Mouse (Mus musculus) inflammation-experienced regulatory T-cells, adult 6 months (primary cell): ENCODE measurements around the gene Atmin. TPM values are rescaled to one million over a fixed set of nuclear protein-coding genes. Genes with fewer than 3 reads are reported as not detected.

Experiments
- ATAC-seq: one replicate; pipeline ENCODE4 v1.8.0; 2017
- polyA plus RNA-seq, 3 experiments: library from polyadenylated mRNA; unstranded; fragments of 100-300 nt; shearing (Covaris generic); gene quantifications; one replicate each; pipeline ENCODE4 v1.2.1; 2017

The Atmin gene
- polyA plus RNA-seq = 1 to 10 TPM; 7.5 to 9.0 (median 7.7) TPM

DNA sequence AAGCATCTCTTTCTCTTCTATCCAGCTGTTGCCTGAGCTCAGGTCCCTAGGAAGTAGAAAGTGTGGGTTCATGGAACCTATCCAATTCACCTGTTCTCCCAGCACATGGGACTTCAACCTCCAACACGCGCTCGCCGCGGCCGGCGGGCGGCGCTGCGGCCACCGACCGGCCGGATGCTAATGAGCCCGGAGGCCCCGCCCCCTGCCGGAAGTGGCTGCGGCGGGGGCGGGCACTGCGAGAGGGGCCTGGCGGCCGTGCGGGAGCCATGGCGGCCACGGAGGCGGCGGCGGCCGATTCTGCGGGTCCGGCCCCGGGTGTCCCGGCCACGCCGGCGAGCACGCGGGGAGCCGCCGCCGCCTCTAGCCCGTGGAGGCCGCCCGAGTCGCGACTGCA, at the start of gene Atmin:
Gene Atmin (plus strand): TSS at position 233 of the 394 bp plus-strand sequence.
- ATAC-seq = peak; percentile 55

DNA sequence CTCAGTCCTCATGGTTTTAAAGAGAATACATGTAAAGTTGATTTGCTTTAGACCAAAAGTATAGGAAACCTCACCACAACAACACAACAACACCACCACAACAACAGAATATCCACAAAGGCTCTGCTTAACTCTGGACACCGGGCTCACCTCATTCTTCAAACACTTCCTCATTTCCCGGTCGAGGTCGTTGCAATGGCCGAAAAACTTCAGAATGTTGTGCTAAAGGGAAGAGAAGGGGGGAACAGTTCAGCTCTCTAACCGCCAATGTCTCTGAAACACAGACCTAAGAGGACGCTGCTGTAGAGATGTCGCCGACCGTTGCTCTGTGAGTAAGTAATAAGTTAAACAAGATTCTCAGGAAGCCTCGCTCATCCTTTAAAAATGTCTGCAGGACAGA, 49.3 kb upstream of the Atmin start:
- ATAC-seq = no peak

DNA sequence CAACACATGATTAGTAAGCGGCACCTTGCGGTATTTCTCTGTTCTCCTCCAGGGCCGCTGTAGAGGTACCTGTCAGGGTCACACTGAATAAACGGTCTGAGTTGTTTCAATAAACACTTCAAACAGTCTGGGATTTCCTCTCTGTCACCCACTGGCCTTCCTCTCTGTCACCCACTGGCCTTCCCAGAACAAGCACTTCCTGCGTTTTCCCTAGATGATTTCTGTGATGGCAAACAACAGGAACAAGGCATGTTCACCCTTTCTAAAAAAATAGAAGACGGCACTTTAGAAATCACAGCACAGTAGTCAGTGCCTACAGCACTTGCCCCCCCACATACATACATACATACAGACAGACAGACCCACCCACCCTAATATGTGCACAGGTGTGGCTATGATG, 47.7 kb upstream of the Atmin start:
- no peak for ATAC-seq

DNA sequence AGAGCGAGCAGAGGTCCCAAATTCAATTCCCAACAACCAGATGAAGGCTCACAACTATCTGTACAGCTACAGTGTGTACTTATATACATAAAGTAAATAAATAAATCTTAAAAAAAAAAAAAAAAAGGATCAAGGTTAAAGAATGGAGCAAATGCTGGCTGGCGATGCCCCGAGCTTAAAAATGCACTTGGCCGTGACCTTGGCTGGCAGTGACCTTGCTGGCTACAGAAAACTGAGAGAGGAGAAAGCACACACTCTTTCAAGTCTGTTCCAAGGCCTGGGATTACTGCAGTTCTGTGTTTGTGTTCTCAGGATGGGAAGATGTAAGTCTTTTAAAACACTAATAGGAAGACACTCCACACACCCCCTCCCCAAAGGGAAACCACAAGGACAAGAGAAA, 38.5 kb upstream of the Atmin start:
- ATAC-seq = no peak

DNA sequence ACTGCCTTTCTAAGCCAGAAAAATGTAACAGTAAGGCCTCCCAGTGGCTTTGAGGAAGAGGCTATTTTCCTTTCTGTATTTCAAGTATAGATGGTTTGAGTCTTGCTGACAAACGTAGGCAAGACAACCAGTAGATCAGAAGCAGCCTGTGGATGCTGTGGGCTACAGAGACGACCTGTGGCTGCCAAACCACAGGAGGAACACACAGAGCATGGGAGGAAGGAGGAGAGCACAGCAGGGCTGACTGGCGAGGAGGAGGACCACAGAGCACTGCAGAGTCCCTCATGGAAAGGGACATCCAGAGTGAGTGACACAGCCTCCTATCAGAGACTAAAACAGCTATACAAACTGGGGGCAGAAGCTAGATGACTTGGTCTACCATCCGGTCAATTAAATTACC, 37.9 kb upstream of the Atmin start:
- ATAC-seq = peak; percentile 35

DNA sequence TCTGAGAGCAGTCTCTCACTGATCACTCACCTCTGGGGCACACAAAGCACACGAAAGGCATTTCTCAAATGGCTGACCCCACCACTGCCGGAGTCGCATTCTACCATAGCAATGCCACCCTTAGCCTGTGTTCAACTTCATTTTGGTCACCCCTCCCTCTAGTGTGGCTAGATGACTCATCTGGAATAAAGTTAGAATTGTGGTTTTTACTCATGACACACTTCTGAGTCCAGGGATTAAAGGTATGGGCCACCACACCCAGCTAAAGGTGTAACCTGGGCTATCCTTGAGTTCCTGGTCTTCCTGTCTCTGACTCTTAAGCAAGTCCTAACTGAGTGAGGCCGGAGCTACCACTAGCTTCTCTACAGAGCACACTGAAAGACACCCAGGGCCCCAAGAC, 37.4 kb upstream of the Atmin start:
- ATAC-seq = no peak

DNA sequence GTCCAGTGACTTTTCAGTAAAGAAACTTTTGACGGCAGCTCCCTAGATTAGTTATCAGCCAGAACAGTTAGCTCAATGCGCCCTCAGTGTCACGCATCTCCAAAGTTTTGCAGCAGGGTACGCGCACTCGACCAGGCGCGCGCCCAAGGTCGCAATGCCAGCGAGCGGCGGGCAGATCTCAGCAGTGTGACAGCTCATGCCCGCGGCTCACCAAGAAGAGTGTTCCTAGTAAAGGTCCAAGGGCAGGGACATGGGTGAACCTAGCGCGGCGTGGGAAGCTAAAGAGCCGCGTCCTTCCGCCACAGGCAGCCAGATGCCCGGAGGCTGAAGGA, 22.2 kb upstream of the Atmin start:
- peak; percentile 31 for ATAC-seq

DNA sequence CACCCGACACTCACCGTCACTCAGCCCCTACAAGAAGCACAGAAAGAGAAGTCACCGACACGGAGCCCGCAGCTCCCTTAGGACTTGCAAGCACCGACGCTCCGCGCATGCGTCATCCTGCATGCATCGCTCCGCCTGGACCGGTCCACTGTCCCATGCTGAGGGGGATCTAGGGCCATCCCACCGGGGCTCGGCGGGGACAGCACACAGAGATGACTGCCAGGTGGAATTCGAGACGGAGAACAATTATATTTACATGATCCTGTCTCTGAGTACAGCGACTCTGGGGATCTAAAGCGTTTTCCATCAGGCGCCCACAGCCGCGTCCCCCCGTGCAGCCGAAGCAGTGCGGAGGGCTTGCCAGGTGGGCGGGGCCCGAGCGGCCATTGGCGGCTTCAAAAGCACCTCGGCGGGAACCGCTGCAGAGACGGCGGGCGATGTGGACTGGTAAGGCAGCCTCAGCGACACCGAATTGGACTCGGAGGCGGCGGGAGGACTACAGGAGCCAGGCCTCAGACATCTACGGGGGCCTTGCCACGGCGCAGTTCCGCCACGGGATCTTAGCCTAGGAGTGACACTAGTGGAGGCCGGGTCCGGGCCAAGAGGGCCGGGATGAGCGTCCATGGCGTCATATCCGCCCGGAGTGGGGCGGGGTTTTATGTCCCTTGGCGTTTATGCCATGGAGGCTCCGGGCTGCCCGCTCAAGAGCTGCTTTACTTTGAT, 21.7 kb upstream of the Atmin start, which contains the start of the genes Cmc2 and Cenpn:
Gene Cmc2 (minus strand): TSS at position 119 of the 723 bp plus-strand sequence.
Gene Cenpn (plus strand): TSS at position 394 of the 723 bp plus-strand sequence.
- ATAC-seq = peak; percentile 81

DNA sequence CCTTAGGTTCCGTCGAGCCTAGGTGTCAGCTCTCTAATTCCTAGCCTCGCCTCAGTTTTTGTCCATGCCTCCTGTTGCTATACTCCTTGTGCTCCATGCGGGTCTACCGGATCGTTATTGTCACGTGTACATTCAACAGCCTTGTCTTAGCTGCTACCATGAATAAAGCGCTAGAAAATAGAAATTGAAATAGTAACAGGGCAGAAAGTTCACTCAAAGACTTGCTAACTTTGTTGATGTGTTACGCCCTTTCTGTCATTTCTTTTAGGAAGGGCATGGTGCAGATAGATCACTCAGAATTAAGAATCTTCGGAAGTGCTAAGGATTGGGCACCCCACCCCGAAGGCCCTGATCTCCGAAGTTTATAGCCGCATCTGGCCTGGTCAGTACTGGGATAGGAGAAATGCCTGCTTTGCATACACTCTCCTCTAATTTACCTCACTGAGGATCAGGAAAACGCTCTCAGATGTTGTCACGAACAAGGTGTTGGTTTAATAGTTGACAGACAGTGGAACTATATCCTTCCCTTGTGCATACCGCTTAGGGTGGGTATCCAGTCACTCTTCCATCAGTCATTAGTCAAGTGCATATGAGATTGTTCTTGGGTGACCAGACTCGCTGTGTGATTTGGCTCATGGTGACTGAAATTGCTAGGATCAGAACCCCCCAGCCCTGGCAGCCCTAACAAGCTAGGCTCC, 21.0 kb upstream of the Atmin start:
- peak; percentile 22 for ATAC-seq

DNA sequence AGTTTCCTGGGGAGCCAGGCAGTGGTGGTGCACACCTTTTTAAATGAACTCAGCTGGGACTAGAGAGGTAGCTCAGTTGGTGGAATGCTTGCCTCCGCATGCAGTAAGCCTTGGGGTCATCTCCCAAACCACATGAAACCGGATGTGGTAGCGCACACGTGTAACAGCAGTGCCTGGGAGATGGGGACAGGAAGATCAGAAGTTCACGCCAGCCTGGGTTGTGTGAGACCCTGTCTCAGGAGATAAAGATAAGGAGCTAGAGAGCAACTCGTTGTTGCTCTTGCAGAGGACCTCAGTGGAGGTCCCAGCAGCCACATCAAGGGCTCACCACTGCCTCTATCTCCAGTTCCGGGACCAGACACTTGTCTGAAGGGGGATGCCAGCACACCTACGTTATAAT, 19.7 kb upstream of the Atmin start:
- peak; percentile 19 for ATAC-seq

DNA sequence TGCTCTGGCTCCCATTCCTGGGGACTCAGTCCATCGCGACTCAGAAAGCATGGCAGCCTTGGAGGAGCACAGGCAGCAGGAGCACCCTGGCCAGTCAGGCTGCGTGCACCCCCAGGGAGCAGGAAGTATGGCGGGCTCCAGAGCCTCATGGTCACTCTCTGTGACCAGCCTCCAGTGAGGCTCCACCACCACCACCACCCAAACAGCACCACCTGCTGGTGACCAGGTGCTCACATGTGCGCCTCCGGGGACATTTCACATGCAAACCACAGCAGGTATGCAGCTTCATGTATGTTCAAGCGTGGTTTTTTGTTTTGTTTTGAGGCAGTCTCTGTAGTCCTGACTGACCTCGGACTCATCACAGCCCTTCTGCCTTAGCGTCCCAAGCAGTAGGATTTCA, 15.3 kb upstream of the Atmin start:
- ATAC-seq = no peak

DNA sequence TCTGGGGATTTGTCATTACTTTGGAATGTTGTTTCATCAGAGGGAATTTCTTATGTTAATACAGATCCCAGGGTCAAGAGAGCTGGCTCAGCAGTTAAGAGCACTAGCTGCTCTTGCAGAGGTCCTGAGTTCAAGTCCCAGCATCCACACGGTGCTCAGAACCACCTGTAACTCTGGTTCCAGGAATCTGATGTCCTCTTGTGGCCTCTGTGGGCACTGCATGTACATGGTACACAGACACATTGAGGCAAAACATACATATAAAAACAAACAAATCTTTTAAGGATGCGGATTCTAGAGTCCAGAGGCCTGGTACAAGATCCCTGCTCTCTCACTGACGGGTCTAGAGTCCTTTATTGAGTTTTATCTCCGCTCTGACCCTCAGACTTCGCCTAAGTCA, 14.6 kb upstream of the Atmin start:
- no peak for ATAC-seq

DNA sequence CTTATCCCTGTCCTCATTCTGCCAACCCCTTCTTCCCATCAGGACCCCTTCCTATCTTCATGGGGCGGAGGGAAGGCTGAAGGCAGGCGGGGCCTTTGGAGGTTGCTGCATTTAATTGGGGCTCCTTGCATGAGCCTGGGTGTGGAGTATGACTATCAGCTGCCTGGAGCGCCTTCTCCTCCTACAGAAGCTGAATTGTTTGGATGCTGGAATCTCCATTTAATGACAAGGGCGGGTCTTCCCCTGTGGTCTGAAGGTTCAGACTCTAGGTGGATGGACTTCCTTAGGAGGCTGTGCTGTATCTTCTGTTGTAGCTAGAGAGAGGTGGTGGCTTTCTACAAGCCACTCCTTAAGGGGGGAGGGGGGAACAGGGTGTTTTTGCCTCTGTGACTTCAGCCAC, 8.2 kb upstream of the Atmin start:
- ATAC-seq = no peak

DNA sequence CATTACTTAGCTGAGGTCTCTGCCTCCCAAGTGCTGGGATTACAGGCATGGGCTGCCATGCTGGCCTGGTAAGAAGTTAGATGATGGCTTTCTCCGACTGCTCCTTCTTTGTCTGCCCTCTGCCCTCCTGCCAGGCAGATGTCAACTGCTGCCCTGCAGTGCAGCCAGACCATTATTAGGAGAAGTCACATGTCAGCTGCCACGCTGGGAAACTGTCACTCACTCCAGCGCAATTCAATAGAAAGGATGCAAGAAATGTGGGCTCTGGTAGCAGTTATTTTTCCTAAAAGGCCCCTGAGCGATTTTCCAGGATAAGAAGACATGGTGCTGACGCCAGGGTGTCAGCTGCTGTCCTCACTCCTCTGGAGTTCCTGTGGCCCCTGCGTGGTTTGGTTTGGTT, 7.7 kb upstream of the Atmin start:
- no peak for ATAC-seq

DNA sequence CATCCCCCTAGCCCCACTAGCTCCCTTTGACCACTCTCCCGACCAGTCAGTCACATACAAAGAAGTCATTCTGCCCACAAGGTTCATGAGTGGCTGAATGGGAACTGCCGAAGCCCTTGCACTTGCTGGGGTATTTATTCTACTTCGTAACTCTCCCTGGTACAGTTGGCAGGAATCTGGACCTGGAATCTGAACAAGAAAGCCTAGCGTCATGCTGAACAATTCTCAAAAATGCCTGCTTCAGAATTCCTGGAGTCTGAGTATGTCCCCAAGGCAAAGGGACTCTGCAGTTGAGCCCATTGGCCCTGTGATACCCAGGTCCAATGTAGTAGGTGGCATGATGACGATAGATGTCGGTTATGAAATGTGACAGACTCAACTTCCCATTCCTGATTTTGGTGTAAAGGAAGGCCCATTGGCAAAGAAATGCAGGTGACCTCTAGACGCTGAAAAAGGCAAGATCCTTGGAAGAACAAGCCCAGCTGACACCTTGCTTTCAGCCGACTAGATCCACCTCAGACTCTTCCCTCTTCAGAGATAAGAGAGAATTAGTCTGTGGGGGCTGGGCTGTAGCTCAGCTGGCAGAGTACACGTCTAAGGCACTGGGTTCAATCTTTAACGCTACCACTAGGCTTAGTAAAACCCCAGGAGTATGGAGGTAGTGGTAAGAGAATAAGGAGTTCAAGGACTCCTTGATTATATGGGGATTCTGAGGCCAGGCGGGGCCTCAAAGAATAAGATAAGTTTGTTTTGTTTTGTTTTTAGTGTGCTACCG, 722 bp upstream of the Atmin start:
- ATAC-seq = no peak

DNA sequence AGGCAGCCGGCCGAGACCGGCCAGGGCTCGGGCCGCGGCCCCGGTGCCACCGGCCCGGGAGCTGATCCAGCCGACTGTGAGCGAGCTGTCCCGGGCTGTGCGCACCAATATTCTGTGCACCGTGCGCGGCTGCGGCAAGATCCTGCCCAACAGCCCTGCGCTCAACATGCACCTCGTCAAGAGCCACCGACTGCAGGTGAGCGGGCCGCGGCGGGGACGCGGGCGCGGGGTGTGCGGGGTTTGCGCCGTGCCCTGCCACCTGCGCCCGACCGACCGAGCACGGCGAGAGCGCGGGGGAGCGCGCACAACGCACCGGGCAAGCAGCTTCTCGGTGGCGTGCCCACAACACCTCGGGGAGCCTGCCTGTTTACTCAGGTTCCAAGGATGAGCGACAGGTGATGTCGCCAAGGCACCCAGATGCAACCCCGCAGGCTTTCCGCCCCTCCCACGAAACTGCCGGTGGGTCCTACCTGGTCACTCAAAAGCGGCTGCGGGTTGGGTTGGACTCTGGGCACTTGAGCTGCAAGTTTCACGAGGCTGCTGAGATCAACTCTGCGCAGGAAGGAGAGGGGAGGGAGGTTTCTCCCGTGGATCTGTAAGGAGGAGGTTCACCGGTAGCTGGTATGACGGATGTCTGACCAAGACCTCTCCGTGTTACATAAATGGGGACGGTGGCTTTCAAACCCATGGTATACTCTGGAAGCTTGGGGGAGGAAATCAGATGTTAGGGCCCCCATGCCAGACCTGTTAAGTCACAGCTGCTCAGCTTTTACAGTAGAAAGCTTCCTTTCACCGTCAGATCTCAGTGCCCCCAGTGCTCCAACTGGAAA, 577 bp downstream of the Atmin start:
- ATAC-seq = peak; percentile 46

DNA sequence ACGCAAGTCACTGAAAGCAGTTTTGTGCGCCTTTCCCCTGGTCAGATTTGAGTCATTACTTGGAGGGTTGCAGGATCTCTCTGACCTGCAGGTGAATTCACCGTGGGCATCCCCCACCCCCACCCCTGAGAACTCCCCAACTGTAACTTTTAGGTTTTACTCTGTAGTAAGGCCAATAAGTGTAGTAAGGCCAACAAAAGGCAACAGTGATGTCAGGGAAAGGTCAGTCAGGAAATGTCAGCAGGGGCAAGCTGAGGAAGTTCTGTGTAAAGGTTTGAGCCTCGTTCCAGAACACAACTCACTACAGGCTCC, 1.1 kb downstream of the Atmin start:
- ATAC-seq = no peak

DNA sequence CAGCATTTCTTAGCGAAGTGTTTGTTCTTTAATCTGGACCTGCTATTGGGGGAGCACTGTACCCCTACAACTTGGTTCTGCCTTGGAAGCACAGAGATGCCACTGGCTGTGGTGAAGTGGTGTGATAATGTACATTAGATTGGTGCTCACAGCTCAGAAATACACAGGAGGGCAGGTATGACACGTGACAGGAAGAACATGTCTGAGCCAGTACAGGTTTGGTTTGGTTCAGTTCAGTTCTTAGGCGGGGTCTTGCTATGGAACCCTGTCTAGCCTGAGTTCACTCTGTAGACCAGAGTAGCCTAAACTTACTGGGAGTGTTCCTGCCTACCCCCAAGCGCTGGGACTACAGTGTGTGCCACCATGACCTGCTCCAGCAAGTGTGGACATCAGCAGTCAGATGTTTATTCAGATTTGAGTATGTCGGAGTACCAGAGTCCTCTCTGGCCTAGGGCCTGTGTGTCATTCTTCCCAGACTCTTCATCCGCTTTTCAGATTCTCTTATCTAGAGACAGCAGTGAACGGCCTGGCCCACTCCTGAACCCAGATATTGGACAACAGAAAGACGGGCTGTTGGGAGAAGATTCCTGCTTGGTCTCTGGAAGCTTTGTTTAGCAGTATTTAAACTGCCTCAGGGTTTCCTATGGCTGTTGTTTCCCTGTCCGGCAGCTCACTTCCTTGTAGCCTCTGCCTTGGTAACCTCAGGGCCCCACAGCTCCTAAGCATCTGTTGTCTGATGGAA, 2.1 kb downstream of the Atmin start:
- no peak for ATAC-seq

DNA sequence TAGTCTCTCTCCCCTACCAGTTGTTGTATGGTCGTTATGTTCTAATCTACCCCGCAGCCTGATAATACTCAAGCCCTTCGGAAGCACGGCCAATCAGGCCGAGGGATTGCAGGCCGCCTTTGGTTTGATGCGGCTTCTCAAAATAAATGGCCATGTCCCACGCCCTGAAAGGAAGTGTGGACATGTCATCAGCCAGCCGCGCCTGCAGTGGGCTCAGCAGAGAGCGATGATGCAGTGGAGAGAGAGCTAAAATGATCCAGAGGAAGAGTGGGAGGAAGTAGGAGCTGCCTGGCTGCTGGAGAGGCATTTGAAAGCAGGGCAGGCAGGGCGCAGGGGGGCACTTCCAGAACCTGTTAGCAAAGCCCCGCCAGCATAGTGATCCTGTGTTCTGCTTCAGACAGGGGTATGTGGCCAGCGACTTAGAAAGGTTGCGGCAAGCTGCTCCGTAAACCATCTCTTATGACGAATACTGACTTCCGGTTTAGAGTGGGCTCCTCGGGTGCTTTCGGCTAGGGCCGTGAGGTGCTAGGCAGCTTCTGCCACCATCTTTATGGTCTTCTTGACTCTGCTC, 3.2 kb downstream of the Atmin start:
- peak; percentile 56 for ATAC-seq

DNA sequence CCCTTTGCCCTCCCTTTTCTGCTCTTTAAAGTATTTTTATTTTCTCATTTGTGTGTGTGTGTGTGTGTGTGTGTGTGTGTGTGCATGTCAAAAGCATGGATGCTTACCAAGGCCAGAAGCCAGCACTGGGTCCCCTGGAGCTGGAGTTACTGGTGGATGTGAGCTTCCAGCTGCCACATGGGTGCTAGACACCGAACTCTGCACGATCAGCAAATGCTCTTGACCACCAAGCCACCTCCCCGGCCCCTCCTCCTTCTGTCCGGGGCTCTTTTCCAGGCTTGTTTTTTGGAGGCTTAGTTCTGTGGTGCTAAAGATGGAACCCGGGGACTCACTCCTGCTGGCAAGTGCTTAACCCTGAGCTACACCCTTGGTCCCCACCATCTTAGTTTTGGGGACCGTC, 3.7 kb downstream of the Atmin start:
- ATAC-seq = no peak

DNA sequence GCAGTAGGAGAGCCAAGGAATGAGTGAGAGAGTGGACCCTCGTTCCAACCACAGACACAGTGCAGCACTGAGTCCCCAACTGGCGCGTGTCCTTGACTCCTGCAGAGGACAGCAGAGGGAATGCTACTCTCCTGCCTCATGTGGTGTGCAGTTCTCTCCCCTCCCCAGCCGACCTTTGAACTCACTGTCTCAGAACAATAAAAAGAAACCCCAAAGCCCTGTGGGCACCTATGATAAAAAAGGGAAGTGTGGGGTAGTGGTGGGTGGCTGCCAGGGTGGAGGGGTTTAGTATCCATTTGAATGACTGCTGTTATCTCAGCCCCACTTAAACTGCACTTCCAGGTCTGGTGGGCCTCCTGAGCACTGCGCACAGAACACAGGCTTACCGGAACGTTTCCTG, 4.4 kb downstream of the Atmin start:
- no peak for ATAC-seq

DNA sequence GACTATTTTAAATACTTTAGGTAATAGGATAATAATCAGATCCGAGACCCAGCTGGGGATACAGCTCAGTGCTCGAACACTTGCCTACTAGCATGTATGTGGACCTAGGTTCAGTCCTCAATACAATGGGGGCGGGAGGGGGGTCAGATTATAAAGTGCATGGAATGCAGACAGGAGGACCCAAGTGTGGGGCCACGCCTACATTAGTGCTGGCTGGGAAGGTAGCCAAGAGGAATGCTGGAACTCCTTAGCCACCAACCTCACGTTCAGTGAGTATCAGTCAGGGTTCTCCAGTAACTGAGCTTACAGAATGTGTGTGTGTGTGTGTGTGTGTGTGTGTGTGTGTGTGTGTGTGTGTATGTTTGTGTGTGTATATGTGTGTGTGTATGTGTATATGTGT, 8.2 kb downstream of the Atmin start:
- ATAC-seq = no peak
